Mouse (Mus musculus) liver, embryonic 13.5 days (tissue): ENCODE results near the gene Dixdc1. TPM values are rescaled to one million over a fixed set of nuclear protein-coding genes. Genes with fewer than 3 reads are reported as not detected.

Experiments used
- ATAC-seq: fragments of 200-750 bp; cut with Nextera tagmentation; 2 replicates; pipeline ENCODE4 v1.8.0; 2017; ENCODE audit warnings: low read depth, mild to moderate bottlenecking, moderate number of reproducible peaks, moderate library complexity
- DNase-seq: peaks from one replicate; pipeline ENCODE4 v3.0.0; 2022
- H3K27ac ChIP-seq: fragments of 300-500 bp; sonication (generic); 2 replicates; pipeline ENCODE4 v1.5.1; 2015; ENCODE audit warnings: moderate library complexity, mild to moderate bottlenecking, inconsistent platforms
- H3K27me3 ChIP-seq: fragments of 300-500 bp; sonication (generic); 2 replicates; pipeline ENCODE4 v1.6.1; 2015; ENCODE audit warnings: mild to moderate bottlenecking, inconsistent platforms
- H3K36me3 ChIP-seq: fragments of 300-500 bp; sonication (generic); 2 replicates; pipeline ENCODE4 v1.6.1; 2015; ENCODE audit warnings: mild to moderate bottlenecking, inconsistent platforms
- H3K4me1 ChIP-seq: fragments of 300-500 bp; sonication (generic); replicated peaks from 2 replicates; pipeline ENCODE4 v1.6.1; 2015; ENCODE audit warnings: inconsistent platforms
- H3K4me2 ChIP-seq: fragments of 300-500 bp; sonication (generic); 2 replicates; pipeline ENCODE4 v1.6.1; 2015; ENCODE audit warnings: inconsistent platforms, mild to moderate bottlenecking, moderate library complexity
- H3K4me3 ChIP-seq: fragments of 300-500 bp; sonication (generic); replicated peaks from 2 replicates; pipeline ENCODE4 v1.5.1; 2015; ENCODE audit warnings: mild to moderate bottlenecking, inconsistent platforms
- H3K9ac ChIP-seq: fragments of 300-500 bp; sonication (generic); 2 replicates; pipeline ENCODE4 v1.6.1; 2015; ENCODE audit warnings: mild to moderate bottlenecking, inconsistent platforms
- H3K9me3 ChIP-seq: fragments of 300-500 bp; sonication (generic); replicated peaks from 2 replicates; pipeline ENCODE4 v1.6.1; 2016; ENCODE audit warnings: inconsistent platforms
- WGBS: fragments of 180-500 bp; shearing (Covaris S2); methylation state at CpG from one replicate; pipeline ENCODE4 v1.1.7; 2015; ENCODE audit not compliant: insufficient replicate concordance; 5-methylcytosine and 5-hydroxymethylcytosine counted together
- polyA plus RNA-seq: library from polyadenylated mRNA; unstranded; fragments of >200 nt; fragmentation: Nextera tagmentation; extraction: Ambion mirVana; gene quantifications from 2 replicates; pipeline ENCODE4 v1.2.1, GENCODE M21; 2015

The Dixdc1 gene
- polyA plus RNA-seq, 1 experiment from 2014 or later = 0.70 TPM

DNA sequence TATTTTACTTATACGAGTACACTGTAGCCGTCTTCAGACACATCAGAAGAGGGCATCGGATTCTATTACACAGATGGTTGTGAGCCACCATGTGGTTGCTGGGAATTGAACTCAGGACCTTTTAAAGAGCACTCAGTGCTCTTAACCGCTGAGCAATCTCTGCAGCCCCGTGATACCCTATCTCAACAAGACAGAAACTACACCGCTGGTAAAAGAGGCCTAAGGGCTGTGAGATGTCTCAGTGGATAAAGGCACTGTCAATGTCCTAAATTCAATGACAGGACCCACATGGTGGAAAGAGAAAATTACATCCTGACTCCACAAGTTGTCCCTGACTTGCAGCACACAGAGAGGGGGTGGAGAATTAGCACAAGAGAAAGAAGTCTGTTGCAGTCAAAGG, 72.9 kb downstream of the Dixdc1 start:
- H3K27ac ChIP-seq = no peak overlapping the region
- H3K4me2 ChIP-seq = no peak overlapping the region
- H3K4me3 ChIP-seq = no peak overlapping the region
- H3K4me1 ChIP-seq = peaks cover 16% of the 10 kb centered on the region
- ATAC-seq (no peak), DNase-seq (no peak)
- WGBS = 47% methylated on average over 6 of the region's 6 CpGs
- no peaks in the 10 kb centered on the region for H3K36me3 ChIP-seq
- H3K9ac ChIP-seq = no peak overlapping the region
- no peaks in the 10 kb centered on the region for H3K27me3 ChIP-seq
- H3K9me3 ChIP-seq = no peaks in the 10 kb centered on the region

DNA sequence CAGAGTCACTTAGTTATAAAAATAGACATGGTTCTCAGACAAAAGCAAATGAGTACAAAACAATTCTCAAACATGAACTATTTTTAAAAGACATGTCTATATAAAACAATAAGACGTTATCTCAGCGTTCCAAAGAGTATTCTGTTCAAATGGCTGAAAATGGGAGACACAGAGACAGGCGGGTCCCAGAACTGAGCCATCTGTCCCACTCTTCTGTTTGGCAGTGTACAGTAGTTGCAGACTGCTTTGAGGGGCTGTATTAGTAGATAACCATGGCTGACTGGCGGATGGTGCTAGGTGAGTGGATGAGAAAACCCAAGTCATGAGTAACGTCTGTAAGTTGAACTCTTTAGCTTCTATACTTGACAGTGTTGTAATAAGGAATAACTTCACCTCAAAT, 74.5 kb downstream of the Dixdc1 start:
- Histone ChIP-seq H3K4me3 (no peak overlapping the region), H3K27ac (no peak overlapping the region), H3K4me1 (peaks cover 24% of the 10 kb centered on the region), H3K9ac (no peak overlapping the region), H3K4me2 (no peak overlapping the region), H3K9me3 (no peaks in the 10 kb centered on the region), H3K36me3 (no peaks in the 10 kb centered on the region), H3K27me3 (no peaks in the 10 kb centered on the region)
- DNase-seq = no peak
- WGBS = 62% methylated on average over 5 of the region's 5 CpGs
- no peak for ATAC-seq

DNA sequence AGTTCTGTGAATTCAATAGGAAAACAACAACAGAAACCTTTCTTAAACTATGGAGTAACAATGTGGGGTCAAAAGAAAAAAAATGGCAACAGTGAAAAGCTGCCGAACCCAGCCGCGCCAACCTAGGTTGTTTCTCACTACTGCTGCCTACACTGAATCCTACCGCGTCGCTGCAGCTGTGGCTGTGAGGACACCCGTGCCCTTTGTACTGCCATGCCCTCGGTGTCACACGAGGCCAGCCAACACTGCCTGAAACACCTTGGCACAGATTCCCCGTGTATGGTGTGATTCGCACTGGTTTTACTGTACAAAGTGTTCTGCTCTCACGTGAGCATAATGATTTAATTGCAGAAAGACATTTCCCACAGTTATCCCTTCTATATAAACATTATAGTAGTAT, 78.9 kb downstream of the Dixdc1 start:
- ATAC-seq (no peak), DNase-seq (no peak)
- Histone ChIP-seq H3K27ac (0 out of 2 replicates have a peak overlapping the region, but pooled peaks have one; percentile 76), H3K27me3 (no peaks in the 10 kb centered on the region), H3K36me3 (peaks cover 7% of the 10 kb centered on the region; the same call in 1 of the 2 replicates), H3K9ac (peak overlapping the region; percentile 94), H3K4me1 (peaks cover 27% of the 10 kb centered on the region), H3K4me2 (peak overlapping the region; percentile 88), H3K4me3 (peak overlapping the region; percentile 94), H3K9me3 (no peaks in the 10 kb centered on the region)
- 23% methylated on average over 12 of the region's 12 CpGs for WGBS

DNA sequence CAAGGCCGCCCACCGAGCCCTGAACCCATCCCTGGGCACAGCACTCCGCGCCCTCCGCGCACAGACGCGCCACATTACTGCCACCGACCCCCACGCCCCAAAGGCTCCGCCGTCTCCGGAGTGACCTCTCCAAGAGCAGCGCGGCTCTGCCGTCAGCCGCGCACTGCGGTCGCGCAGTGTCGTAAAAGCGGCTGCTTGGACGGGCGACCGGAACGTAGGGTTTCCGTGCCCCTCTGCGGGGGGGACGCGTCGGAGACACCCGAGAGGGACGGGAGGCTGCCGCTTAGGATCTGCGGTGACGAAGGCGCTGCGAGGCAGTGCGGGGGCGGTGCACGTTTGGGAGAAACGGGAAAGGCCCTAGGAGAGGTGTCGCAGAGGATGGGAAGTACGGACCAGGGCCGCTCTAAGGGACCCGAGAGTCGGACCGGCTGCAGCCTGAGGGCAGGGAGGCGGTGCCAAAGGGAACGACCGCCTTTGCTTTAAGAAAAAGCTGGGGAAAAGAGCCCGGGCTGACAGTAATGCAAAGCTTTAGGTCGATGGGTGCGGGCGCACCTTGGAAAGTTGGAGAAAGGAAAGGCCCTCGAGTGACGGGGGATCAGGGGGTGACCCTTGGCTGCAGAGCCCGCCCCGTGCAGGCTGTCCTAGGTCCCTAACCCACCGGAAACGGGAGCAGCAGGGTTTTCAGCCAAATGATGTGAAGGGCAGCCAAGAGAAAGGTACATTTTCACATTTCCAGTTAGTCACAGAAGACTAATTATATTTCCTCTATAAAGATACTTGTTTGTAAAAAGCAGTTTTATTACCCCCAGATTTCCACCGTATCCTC, 79.7 kb downstream of the Dixdc1 start, which contains the start of gene Dlat:
Dlat (minus strand) TSS at position 389 of the 826 bp plus-strand sequence.
- H3K4me2 ChIP-seq = peak within 1 kb of the TSS; percentile 88
- no peaks in the 10 kb centered on the region for H3K27me3 ChIP-seq
- peak within 1 kb of the TSS; percentile 76 for H3K27ac ChIP-seq
- H3K36me3 ChIP-seq = peaks cover 15% of the 10 kb centered on the region
- ATAC-seq (peak; percentile 89), DNase-seq (peak; percentile 79)
- H3K4me1 ChIP-seq = peaks cover 27% of the 10 kb centered on the region
- no peaks in the 10 kb centered on the region for H3K9me3 ChIP-seq
- WGBS = under 1% methylated on average over 63 of the region's 63 CpGs
- peak within 1 kb of the TSS; percentile 94 for H3K4me3 ChIP-seq
- H3K9ac ChIP-seq = peak within 1 kb of the TSS; percentile 94

DNA sequence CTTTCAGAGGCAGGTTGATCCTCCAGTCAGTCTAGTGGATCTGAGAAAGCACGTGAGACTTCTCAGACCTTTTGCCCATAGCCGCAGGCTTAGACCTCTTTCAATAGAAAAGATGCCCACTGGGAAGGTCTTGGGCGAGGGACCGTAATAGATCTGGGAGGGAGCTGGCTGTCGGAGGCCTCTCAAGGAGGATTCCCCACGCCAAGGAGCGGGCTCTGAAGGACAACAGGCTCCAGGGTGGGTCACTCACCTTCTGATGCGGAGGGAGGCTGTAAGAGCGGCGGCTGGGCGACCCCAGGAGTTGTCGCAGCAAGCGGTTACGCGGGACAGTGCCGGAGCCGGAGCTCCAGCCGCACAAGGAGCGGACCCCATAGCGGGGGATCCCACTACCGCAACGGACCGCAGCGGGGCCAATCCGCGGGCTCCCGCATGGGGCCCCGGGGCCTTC, 80.4 kb downstream of the Dixdc1 start:
- H3K4me3 ChIP-seq = peak overlapping the region; percentile 94
- no peaks in the 10 kb centered on the region for H3K9me3 ChIP-seq
- DNase-seq (no peak), ATAC-seq (peak; percentile 42)
- peak overlapping the region; percentile 94 for H3K9ac ChIP-seq
- WGBS = under 1% methylated on average over 28 of the region's 28 CpGs
- H3K4me2 ChIP-seq = peak overlapping the region; percentile 88
- H3K27ac ChIP-seq = peak overlapping the region; percentile 76
- H3K27me3 ChIP-seq = no peaks in the 10 kb centered on the region
- peaks cover 27% of the 10 kb centered on the region for H3K4me1 ChIP-seq
- H3K36me3 ChIP-seq = peaks cover 19% of the 10 kb centered on the region

DNA sequence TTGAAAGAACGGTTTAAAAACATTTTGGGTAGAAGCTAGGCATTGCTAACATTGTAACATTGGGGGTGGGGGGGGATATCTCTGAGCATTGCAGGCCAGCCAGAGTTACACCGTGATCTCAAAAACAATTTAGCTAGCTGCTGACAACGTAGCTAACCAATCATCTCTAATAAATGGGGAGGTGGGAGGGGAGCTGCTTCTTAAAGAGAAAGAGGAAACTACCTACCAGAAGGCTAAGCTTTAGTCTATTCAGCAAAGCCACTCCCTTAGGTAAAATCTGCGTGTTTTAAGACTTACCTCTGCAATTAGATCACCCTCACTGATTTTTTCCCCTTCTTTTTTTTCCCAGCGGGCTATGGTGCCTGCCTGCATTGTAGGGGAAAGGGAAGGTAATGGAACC, 80.9 kb downstream of the Dixdc1 start:
- DNase-seq (no peak), ATAC-seq (no peak)
- WGBS = 7% methylated on average over 5 of the region's 5 CpGs
- Histone ChIP-seq H3K36me3 (peaks cover 22% of the 10 kb centered on the region), H3K4me3 (peak overlapping the region; percentile 94), H3K27me3 (no peaks in the 10 kb centered on the region), H3K4me1 (peaks cover 27% of the 10 kb centered on the region), H3K9ac (peak overlapping the region; percentile 94), H3K27ac (peak overlapping the region; percentile 76), H3K9me3 (no peaks in the 10 kb centered on the region), H3K4me2 (peak overlapping the region; percentile 88)

DNA sequence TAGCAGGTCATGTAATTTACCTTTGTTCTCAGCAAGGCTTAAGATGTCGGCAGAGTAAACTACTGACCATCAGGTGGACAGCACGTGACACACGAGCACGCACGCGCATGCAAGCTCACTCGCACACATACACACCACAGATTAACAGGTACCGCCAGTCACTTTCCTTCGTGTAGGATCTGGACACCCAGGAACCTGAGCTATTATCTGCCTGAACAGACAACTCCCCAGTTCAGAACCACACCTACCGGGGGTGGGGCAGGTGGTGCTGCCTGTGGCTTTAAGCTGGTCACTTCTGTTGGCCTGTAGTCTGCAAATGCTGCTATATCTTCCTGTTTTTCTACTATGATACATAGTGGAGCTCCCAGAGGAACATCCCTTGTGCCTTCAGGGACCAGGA, 88.8 kb downstream of the Dixdc1 start:
- H3K27ac ChIP-seq = no peak overlapping the region
- peaks cover 84% of the 10 kb centered on the region for H3K36me3 ChIP-seq
- H3K9me3 ChIP-seq = no peaks in the 10 kb centered on the region
- no peaks in the 10 kb centered on the region for H3K27me3 ChIP-seq
- no peak for DNase-seq
- ATAC-seq = peak; percentile 89
- 58% methylated on average over 10 of the region's 10 CpGs for WGBS
- H3K9ac ChIP-seq = no peak overlapping the region
- peak overlapping the region; percentile 21; the same call in 1 of the 2 replicates for H3K4me2 ChIP-seq
- peaks cover 14% of the 10 kb centered on the region for H3K4me1 ChIP-seq
- no peak overlapping the region for H3K4me3 ChIP-seq

DNA sequence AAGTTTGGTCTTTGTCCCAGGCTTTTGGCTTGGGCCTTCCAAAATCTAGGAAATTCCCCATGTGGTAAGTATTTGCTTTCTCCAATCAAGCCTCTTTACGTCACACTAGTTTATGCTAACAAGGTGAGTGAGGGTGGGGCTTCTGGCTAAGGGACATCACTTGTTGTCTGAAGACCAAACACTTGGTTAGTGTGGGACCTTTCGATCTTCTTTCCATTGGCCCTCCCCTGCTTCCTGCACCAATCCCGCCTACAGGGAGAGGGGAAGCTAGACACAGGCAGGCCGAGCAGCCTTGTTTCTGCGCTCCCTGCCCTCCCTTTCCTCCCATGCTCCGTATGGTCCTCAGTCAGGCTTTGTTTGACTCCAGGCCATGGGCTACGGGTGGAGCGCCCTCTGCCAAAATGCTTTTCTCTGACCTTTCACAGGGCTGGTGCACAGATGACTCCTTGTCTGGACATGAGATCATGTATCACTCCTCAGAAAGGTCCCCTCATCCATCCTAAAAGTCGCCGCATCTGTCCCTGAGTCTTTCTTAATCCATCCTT, 92.4 kb downstream of the Dixdc1 start:
- H3K9ac ChIP-seq = no peak overlapping the region
- H3K9me3 ChIP-seq = no peaks in the 10 kb centered on the region
- H3K4me3 ChIP-seq = no peak overlapping the region
- no peak for ATAC-seq
- 84% methylated on average over 10 of the region's 10 CpGs for WGBS
- no peak for DNase-seq
- no peak overlapping the region for H3K4me2 ChIP-seq
- H3K27ac ChIP-seq = no peak overlapping the region
- H3K4me1 ChIP-seq = peaks cover 14% of the 10 kb centered on the region
- H3K27me3 ChIP-seq = no peaks in the 10 kb centered on the region
- H3K36me3 ChIP-seq = peaks cover 88% of the 10 kb centered on the region

DNA sequence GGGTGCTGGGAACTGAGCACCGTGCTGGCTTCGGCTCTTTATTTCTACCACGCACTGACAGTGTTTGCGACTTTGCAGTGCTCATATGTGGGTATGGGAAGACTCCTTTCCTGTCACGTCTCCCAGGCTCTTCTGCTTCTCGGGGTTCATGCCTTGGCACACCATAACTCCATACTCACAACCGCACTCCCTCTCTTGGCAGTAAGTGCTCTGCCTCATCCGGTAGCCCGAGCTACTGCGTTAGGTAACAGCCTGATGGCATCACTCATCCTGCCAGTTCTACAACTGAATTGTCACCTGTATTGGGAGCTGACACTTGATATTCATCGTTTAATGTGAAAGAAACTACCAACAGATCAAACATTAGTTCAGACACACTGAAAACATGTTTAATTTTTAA, 105.0 kb downstream of the Dixdc1 start:
- Histone ChIP-seq H3K4me2 (no peak overlapping the region), H3K4me3 (no peak overlapping the region), H3K9me3 (no peaks in the 10 kb centered on the region), H3K36me3 (peaks cover 42% of the 10 kb centered on the region), H3K27ac (no peak overlapping the region), H3K27me3 (no peaks in the 10 kb centered on the region), H3K4me1 (peaks cover 7% of the 10 kb centered on the region), H3K9ac (no peak overlapping the region)
- 88% methylated on average over 11 of the region's 11 CpGs for WGBS
- no peak for DNase-seq
- no peak for ATAC-seq

DNA sequence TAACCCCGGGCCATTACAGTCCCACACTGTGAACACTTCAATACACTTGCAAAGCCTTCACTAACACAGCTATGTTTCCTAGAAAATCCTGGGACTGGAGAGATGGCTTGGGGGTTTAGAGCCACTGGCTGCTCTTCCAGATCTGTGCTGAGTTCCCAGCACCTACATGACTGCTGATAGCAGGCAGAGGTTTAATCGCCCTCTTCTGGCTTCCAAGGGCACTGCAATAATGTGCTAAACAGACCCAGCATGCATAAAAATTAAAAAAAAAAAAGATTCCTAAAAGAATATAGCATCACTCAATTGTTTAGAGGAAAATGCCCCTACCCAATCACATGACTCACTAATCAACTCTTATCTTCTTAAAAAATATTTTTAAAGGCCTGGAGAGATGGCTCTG, 106.3 kb downstream of the Dixdc1 start:
- Histone ChIP-seq H3K4me3 (no peak overlapping the region), H3K9me3 (no peaks in the 10 kb centered on the region), H3K27me3 (no peaks in the 10 kb centered on the region), H3K4me2 (no peak overlapping the region), H3K36me3 (peaks cover 38% of the 10 kb centered on the region), H3K4me1 (peaks cover 7% of the 10 kb centered on the region), H3K9ac (no peak overlapping the region), H3K27ac (no peak overlapping the region)
- ATAC-seq = no peak
- DNase-seq = no peak
- 46% methylated on average over 2 of the region's 2 CpGs for WGBS

DNA sequence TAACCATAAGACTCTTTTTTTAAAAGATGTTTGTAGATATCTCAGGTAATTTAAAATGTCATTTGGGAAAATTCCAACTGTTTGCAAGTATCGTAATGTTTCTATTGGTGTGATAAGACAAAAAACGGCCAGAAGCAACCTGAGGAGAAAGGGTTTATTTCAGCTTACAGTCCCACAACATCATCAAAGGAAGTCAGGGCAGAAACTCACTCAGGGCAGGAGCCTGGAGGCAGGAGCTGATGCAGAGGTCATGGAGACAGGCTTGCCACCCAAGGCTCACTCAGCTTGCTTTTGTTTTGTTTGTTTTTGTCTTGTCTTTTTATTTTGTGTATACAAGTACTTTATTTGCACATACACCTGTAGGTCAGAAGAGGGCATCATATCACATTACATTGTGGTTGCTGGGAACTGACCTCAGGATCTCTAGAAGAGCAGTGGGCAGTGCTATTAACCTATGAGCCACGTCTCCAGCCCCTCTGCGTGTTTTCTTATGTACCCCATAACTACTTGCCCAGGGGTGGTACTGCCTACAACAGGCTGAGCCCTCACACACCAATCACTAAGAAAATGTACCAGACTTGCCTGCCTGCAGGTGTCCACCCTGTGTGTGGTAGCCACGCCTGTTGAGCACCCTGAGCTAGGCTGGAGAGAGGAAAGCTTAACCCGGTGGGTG, 107.2 kb downstream of the Dixdc1 start:
- 70% methylated on average over 6 of the region's 6 CpGs for WGBS

More for the DNA sequence above, 107.2 kb downstream of the Dixdc1 start:
- peaks cover 32% of the 10 kb centered on the region for H3K36me3 ChIP-seq
- H3K9ac ChIP-seq = no peak overlapping the region
- H3K27ac ChIP-seq = no peak overlapping the region
- no peaks in the 10 kb centered on the region for H3K27me3 ChIP-seq
- no peak for DNase-seq
- H3K4me2 ChIP-seq = no peak overlapping the region
- ATAC-seq = 0 out of 2 replicates have a peak, but pooled peaks have one; percentile 36
- peaks cover 7% of the 10 kb centered on the region for H3K4me1 ChIP-seq
- H3K4me3 ChIP-seq = no peak overlapping the region
- H3K9me3 ChIP-seq = no peaks in the 10 kb centered on the region
